In genomic region chr9:123796174-123796573, GRCm38 (mm10) we compare ENCODE assay signal across 9 mouse cellular contexts. TPM values are rescaled to one million over a fixed set of nuclear protein-coding genes. Genes with fewer than 3 reads are reported as not detected.
DNase-seq lines count a peak whose midpoint lies in the region; TF ChIP-seq lines count a peak whose summit lies in the region.
"Had no signal": no experiment of that assay in that cellular context is flagged by ENCODE, and none has a peak within 500 bp of the region (broad histone marks: within the 10 kb centered on the region; RNA-seq: fewer than 3 reads in every experiment).

No protein-coding gene starts in this region.

- TF ChIP-seq EP300 in heart, adult 2 months (IDR thresholded peaks at IDR 0.05; ENCODE audit: insufficient read depth, low read depth, low read length) = no peak

- no peak for TF ChIP-seq POLR2A in heart, adult 2 months (IDR thresholded peaks at IDR 0.05; ENCODE audit: insufficient read depth, low read depth, low read length)
- no peak for TF ChIP-seq POLR2A in cortical plate, adult 2 months (IDR thresholded peaks at IDR 0.05; ENCODE audit: extremely low read depth, insufficient read depth, low read length)
- no peak for TF ChIP-seq POLR2A in spleen, adult 2 months (IDR thresholded peaks at IDR 0.05; ENCODE audit: low read depth, low read length)

- no peaks in the 10 kb centered on the region for H3K9me3 ChIP-seq in heart, embryonic 10.5 days
- H3K9me3 ChIP-seq: limb, embryonic 12.5 days had no signal

- no peak overlapping the region for H3K9ac ChIP-seq in heart, adult 2 months (ENCODE audit: low read depth, low read length)
- H3K9ac ChIP-seq: limb, embryonic 12.5 days had no signal

- 42% methylated on average over 3 of the region's 3 CpGs for WGBS in heart, adult 2 months
- 60% methylated on average over 3 of the region's 3 CpGs for WGBS in heart, embryonic 10.5 days
- 82% methylated on average over 3 of the region's 3 CpGs for WGBS in spleen, adult 2 months

- DNase-seq in heart, adult 2 months = peak in 1 of 2 experiments; percentile 38
- DNase-seq in heart, embryonic 10.5 days (ENCODE audit: low spot score) = no peak
- peak; percentile 13 for DNase-seq in MEL-GATA-1-ER (ENCODE audit: extremely low read depth, low read depth)
- peak; percentile 64 for DNase-seq in heart, postnatal 4 days
- DNase-seq in left cerebral cortex, adult 11 months (ENCODE audit: low spot score) = peak; percentile 19
- DNase-seq in mesoderm, embryonic 11.5 days (ENCODE audit: low read depth, low spot score) = peak; percentile 41
- DNase-seq in spleen, adult 2 months (ENCODE audit: low read depth in 1 of 2, low spot score in 2 of 2) = peak; percentile 40 to 43

- H3K36me3 ChIP-seq in heart, adult 2 months (ENCODE audit: control insufficient read depth, insufficient read depth, low read length) = peaks cover 17% of the 10 kb centered on the region
- H3K36me3 ChIP-seq in heart, embryonic 10.5 days = peaks cover 78% of the 10 kb centered on the region
- H3K36me3 ChIP-seq in spleen, adult 2 months (ENCODE audit: control insufficient read depth, insufficient read depth, low read length) = peaks cover 57% of the 10 kb centered on the region

- no peaks in the 10 kb centered on the region for H3K27me3 ChIP-seq in heart, adult 2 months (ENCODE audit: control insufficient read depth, insufficient read depth, low read length)
- H3K27me3 ChIP-seq in heart, embryonic 10.5 days (ENCODE audit: insufficient read depth, poor library complexity, severe bottlenecking) = no peaks in the 10 kb centered on the region
- H3K27me3 ChIP-seq in spleen, adult 2 months (ENCODE audit: control insufficient read depth, insufficient read depth, low read length) = no peaks in the 10 kb centered on the region
- H3K27me3 ChIP-seq: limb, embryonic 12.5 days had no signal

- H3K4me1 ChIP-seq in heart, adult 2 months (ENCODE audit: control insufficient read depth, insufficient read depth, low read length) = no peaks in the 10 kb centered on the region; the same call in 1 of the 2 replicates
- H3K4me1 ChIP-seq in heart, embryonic 10.5 days = no peaks in the 10 kb centered on the region
- no peaks in the 10 kb centered on the region for H3K4me1 ChIP-seq in cortical plate, adult 2 months (ENCODE audit: control insufficient read depth, insufficient read depth, low read length)
- no peaks in the 10 kb centered on the region for H3K4me1 ChIP-seq in spleen, adult 2 months (ENCODE audit: control insufficient read depth, insufficient read depth, insufficient read length)
- H3K4me1 ChIP-seq: limb, embryonic 12.5 days had no signal

- no peak overlapping the region for H3K4me3 ChIP-seq in heart, adult 2 months
- no peak overlapping the region for H3K4me3 ChIP-seq in heart, embryonic 10.5 days
- no peak overlapping the region for H3K4me3 ChIP-seq in cortical plate, adult 2 months (ENCODE audit: insufficient read depth, low read length)
- no peak overlapping the region for H3K4me3 ChIP-seq in spleen, adult 2 months (ENCODE audit: extremely low read depth, insufficient read depth, insufficient read length)
- H3K4me3 ChIP-seq: limb, embryonic 12.5 days had no signal

- intact Hi-C loops in heart, adult 2 months (cut with DNase I) = loop anchor here (2.0 kb wide), 2 partner anchors 83 to 157 kb away; no protein-coding TSS in a partner anchor

- no peak overlapping the region; the same call in 1 of the 2 replicates for H3K27ac ChIP-seq in heart, adult 2 months
- H3K27ac ChIP-seq in heart, embryonic 10.5 days = no peak overlapping the region
- H3K27ac ChIP-seq in cortical plate, adult 2 months (ENCODE audit: insufficient read depth, low read length) = no peak overlapping the region
- H3K27ac ChIP-seq in spleen, adult 2 months (ENCODE audit: insufficient read depth, low read length) = no peak overlapping the region
- H3K27ac ChIP-seq: limb, embryonic 12.5 days had no signal

- H3K79me2 ChIP-seq in heart, adult 2 months (replicated peaks; ENCODE audit: control insufficient read depth, insufficient read depth, low read length) = no peaks in the 10 kb centered on the region

- peak; percentile 84 for TF ChIP-seq CTCF in heart, adult 2 months (IDR thresholded peaks at IDR 0.05)
- peak; percentile 67 for TF ChIP-seq CTCF in cortical plate, adult 2 months (IDR thresholded peaks at IDR 0.05; ENCODE audit: extremely low read depth, insufficient read depth, low read length)
- TF ChIP-seq CTCF in spleen, adult 2 months (IDR thresholded peaks at IDR 0.05; ENCODE audit: extremely low read depth, insufficient read depth, insufficient read length, insufficient replicate concordance) = peak; percentile 48; the same call in 1 of the 2 replicates

RNA-seq across cellular contexts. Expression of gene Cxcr6, which starts 10.1 kb away (rescaled TPM):
- under 1 TPM in 1 of 2 experiments, not detected in 1; 0.16 TPM for total RNA-seq in heart, adult 2 months (2021)
- polyA plus RNA-seq in heart, adult 2 months (2012; rRNA removed) = 0.15 and 0.37 TPM in 2 replicates
- polyA plus RNA-seq in heart, embryonic 10.5 days (2016; fragmentation: Nextera tagmentation; extraction: Ambion mirVana) = 0.09 and 0.26 TPM in 2 replicates
- polyA plus RNA-seq in cortical plate, adult 2 months (2012; rRNA removed) = not detected in 2 replicates
- total RNA-seq in heart, postnatal 4 days (2021) = not detected
- 4.2 and 5.2 TPM in 2 replicates for polyA plus RNA-seq in spleen, adult 2 months (2012; rRNA removed)

RNA-seq across cellular contexts. Expression of gene Fyco1, which starts 55.5 kb away (rescaled TPM):
- 100 to 1,000 TPM; 251 to 262 TPM for total RNA-seq in heart, adult 2 months (2021)
- polyA plus RNA-seq in heart, adult 2 months (2012; rRNA removed) = 55.5 and 101 TPM in 2 replicates
- polyA plus RNA-seq in heart, embryonic 10.5 days (2016; fragmentation: Nextera tagmentation; extraction: Ambion mirVana) = 20.5 and 31.8 TPM in 2 replicates
- polyA plus RNA-seq in cortical plate, adult 2 months (2012; rRNA removed) = 17.7 and 17.8 TPM in 2 replicates
- 100 to 1,000 TPM; 156 to 161 TPM for total RNA-seq in heart, postnatal 4 days (2021)
- polyA plus RNA-seq in spleen, adult 2 months (2012; rRNA removed) = 5.0 and 6.0 TPM in 2 replicates
